In the genomic region with DNA sequence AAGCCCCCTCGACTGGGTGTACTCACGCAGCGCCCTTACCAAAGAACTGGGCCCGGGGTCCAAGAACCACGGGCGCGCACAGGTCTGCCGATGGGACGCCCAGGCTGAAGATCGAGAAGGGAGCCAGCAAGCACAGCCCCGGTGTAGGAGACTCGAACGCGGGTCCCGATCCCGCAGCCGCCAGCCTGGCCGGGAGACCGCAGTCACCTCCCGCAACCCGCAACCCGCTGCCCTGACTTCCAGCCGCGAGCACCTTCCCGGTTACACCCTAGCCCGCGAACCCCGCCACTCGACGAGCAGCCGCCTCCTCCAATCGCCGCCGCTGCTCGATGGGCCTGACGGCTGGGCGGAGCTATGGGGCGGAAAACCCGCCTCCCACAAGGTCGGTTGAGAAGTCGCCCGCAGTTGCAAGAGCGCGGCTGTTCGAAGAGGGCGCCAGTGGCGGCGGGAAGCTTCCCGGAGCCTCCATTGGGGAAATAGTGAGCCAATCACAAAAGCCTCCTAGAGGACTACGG, we compare ENCODE assay signal across 8 mouse cellular contexts. TPM values are rescaled to one million over a fixed set of nuclear protein-coding genes. Genes with fewer than 3 reads are reported as not detected.
DNase-seq lines count a peak whose midpoint lies in the region; ATAC-seq and TF ChIP-seq lines count a peak whose summit lies in the region.

Gene Cep152, minus strand, starts transcription at position 277 of the 515 bp plus-strand sequence.

- H3K36me3 ChIP-seq in megakaryocyte, embryonic 14.5 days (replicated peaks; ENCODE audit: low read length), result peaks cover 20% of the 10 kb centered on the region

- H3K27ac ChIP-seq in cortical plate, adult 2 months (ENCODE audit: insufficient read depth, low read length), result no peak within 1 kb of the TSS

- DNase-seq in gastrocnemius, adult 8-10 months (ENCODE audit: low spot score in 2 of 2), result peak; percentile 96 to 98
- DNase-seq in hindlimb bud, embryonic 11.5 days (ENCODE audit: extremely low spot score, low read depth, low spot score), result peak; percentile 86
- DNase-seq in left cerebral cortex, adult 8-10 months (ENCODE audit: low spot score in 2 of 2), result peak; percentile 94 to 96
- peak; percentile 98 for DNase-seq in right cerebral cortex, postnatal 10 days (ENCODE audit: low spot score in 2 of 2)
- DNase-seq in urinary bladder, postnatal 25 days (ENCODE audit: low spot score), result peak; percentile 95

- peak within 1 kb of the TSS; percentile 47 for H3K4me3 ChIP-seq in cortical plate, adult 2 months (ENCODE audit: insufficient read depth, low read length)
- H3K4me3 ChIP-seq in megakaryocyte, embryonic 14.5 days (replicated peaks), result peak within 1 kb of the TSS; percentile 97

- TF ChIP-seq POLR2A in cortical plate, adult 2 months (IDR thresholded peaks at IDR 0.05; ENCODE audit: extremely low read depth, insufficient read depth, low read length), result no peak

- no peaks in the 10 kb centered on the region for H3K4me1 ChIP-seq in cortical plate, adult 2 months (ENCODE audit: control insufficient read depth, insufficient read depth, low read length)
- H3K4me1 ChIP-seq in megakaryocyte, embryonic 14.5 days, result peaks cover 33% of the 10 kb centered on the region

- peaks cover 6% of the 10 kb centered on the region for H3K27me3 ChIP-seq in megakaryocyte, embryonic 14.5 days (replicated peaks)

- H3K9me3 ChIP-seq in megakaryocyte, embryonic 14.5 days, result no peaks in the 10 kb centered on the region

- TF ChIP-seq CTCF in cortical plate, adult 2 months (IDR thresholded peaks at IDR 0.05; ENCODE audit: extremely low read depth, insufficient read depth, low read length), result no peak

- ATAC-seq in activated CD4-positive, CD25-positive, alpha-beta regulatory T cell, adult 4 months, result peak; percentile 98

RNA-seq across cellular contexts. Expression of gene Cep152, which starts in this region (rescaled TPM):
- 1 to 10 TPM; 5.9 to 6.8 TPM for polyA plus RNA-seq in activated CD4-positive, CD25-positive, alpha-beta regulatory T cell, adult 4 months (2017; shearing (Covaris generic))
- 2.0 TPM in 2 replicates for polyA plus RNA-seq in cortical plate, adult 2 months (2012; rRNA removed)
- total RNA-seq in gastrocnemius, adult 8-10 months (2022), result 1 to 10 TPM in 1 of 4 experiments, under 1 TPM in 3; 0.58 to 1.0 (median 0.78) TPM
- 1 to 10 TPM; 2.1 to 3.0 (median 2.6) TPM for total RNA-seq in left cerebral cortex, adult 8-10 months (2022)
- 0.47 and 0.58 TPM in 2 replicates for polyA plus RNA-seq in megakaryocyte, embryonic 14.5 days (2012; ENCODE audit: insufficient read depth, low replicate concordance)
